Mouse (Mus musculus) intestine, embryonic 15.5 days (tissue): ENCODE results near the gene Lrfn3. TPM values are rescaled to one million over a fixed set of nuclear protein-coding genes. Genes with fewer than 3 reads are reported as not detected.
A peak's percentile ranks its signal among the peaks of the same experiment; 100 is the strongest.

Experiments used
- ATAC-seq: fragments of 200-750 bp; cut with Nextera tagmentation; 2 replicates; pipeline ENCODE4 v1.8.0; 2017; ENCODE audit warnings: moderate TSS enrichment, moderate library complexity
- H3K27ac ChIP-seq: fragments of 300-500 bp; sonication (generic); 2 replicates; pipeline ENCODE4 v1.5.1; 2015; ENCODE audit warnings: mild to moderate bottlenecking, inconsistent platforms
- H3K27me3 ChIP-seq: fragments of 300-500 bp; sonication (generic); replicated peaks from 2 replicates; pipeline ENCODE4 v1.6.1; 2015; ENCODE audit warnings: inconsistent platforms
- H3K36me3 ChIP-seq: fragments of 300-500 bp; sonication (generic); 2 replicates; pipeline ENCODE4 v1.6.1; 2015; ENCODE audit warnings: inconsistent platforms
- H3K4me1 ChIP-seq: fragments of 300-500 bp; sonication (generic); replicated peaks from 2 replicates; pipeline ENCODE4 v1.6.1; 2015; ENCODE audit warnings: inconsistent platforms
- H3K4me2 ChIP-seq: fragments of 300-500 bp; sonication (generic); replicated peaks from 2 replicates; pipeline ENCODE4 v1.6.1; 2015; ENCODE audit warnings: mild to moderate bottlenecking, inconsistent platforms
- H3K4me3 ChIP-seq: fragments of 300-500 bp; sonication (generic); replicated peaks from 2 replicates; pipeline ENCODE4 v1.5.1; 2015; ENCODE audit warnings: inconsistent platforms
- H3K9ac ChIP-seq: fragments of 300-500 bp; sonication (generic); 2 replicates; pipeline ENCODE4 v1.6.1; 2015; ENCODE audit warnings: inconsistent platforms
- H3K9me3 ChIP-seq: fragments of 300-500 bp; sonication (generic); 2 replicates; pipeline ENCODE4 v1.6.1; 2016; ENCODE audit warnings: inconsistent platforms
- WGBS: fragments of 180-500 bp; shearing (Covaris S2); methylation state at CpG from one replicate; pipeline ENCODE4 v1.1.7; 2015; 5-methylcytosine and 5-hydroxymethylcytosine counted together
- polyA plus RNA-seq: library from polyadenylated mRNA; unstranded; fragments of >200 nt; fragmentation: Nextera tagmentation; extraction: Ambion mirVana; gene quantifications from 2 replicates; pipeline ENCODE4 v1.2.1, GENCODE M21; 2015

The Lrfn3 gene
- polyA plus RNA-seq, 1 experiment from 2014 or later, result 3.9 TPM

DNA sequence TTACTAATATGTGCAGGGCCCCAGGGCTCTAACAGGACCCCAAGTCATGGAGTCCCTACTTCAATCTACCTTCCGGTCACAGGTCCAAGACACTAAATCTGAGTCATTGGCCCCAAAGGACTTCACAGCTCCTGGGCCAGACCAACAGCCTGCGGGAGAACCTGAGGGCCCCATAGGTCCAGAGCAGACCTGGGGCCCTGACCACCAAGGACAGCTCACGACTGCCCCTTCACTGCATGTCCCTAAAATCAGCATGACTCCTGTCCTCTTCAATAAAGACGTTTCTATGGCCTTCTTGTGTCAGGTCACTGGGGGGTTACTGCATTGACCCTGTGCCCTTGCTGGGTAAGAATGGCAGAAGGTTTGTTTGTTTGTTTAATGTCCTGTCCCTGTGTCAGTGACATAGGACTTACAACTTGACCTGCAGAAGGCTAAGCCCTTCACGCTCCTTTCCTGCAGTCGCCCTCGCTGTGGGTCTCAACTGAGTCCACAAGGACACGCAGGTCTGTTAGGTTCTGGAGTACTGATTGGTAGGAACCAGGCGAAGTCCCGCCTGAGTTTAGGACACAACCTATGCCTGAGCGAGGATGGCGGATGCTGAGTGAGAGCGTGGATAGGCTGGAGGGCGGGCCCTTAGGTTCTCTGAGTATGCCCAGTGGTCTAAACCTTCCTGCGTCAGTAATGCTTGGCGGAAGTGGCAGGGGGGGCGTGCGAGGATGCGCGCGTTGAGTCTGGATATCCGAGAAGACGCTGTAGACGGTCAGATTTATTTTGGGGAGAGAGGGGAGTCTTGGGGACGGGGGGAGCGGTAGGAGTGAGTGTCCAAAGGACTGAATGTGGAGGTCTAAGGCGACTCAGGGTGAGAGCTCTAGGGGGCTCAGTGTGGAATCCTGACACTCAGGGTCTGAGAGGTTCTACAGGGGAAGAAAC, 54.2 kb downstream of the Lrfn3 start, which contains the start of gene Alkbh6:
Gene Alkbh6 (plus strand): TSS at position 642 of the 930 bp plus-strand sequence.
- 5% methylated on average over 27 of the region's 27 CpGs for WGBS
- peak within 1 kb of the TSS; percentile 54 for H3K27ac ChIP-seq
- no peaks in the 10 kb centered on the region for H3K27me3 ChIP-seq
- H3K9ac ChIP-seq, result peak within 1 kb of the TSS; percentile 51
- peak; percentile 100 for ATAC-seq
- H3K4me3 ChIP-seq, result peak within 1 kb of the TSS; percentile 66
- no peaks in the 10 kb centered on the region for H3K9me3 ChIP-seq
- peaks cover 12% of the 10 kb centered on the region for H3K4me1 ChIP-seq
- peak within 1 kb of the TSS; percentile 84 for H3K4me2 ChIP-seq
- no peaks in the 10 kb centered on the region for H3K36me3 ChIP-seq

DNA sequence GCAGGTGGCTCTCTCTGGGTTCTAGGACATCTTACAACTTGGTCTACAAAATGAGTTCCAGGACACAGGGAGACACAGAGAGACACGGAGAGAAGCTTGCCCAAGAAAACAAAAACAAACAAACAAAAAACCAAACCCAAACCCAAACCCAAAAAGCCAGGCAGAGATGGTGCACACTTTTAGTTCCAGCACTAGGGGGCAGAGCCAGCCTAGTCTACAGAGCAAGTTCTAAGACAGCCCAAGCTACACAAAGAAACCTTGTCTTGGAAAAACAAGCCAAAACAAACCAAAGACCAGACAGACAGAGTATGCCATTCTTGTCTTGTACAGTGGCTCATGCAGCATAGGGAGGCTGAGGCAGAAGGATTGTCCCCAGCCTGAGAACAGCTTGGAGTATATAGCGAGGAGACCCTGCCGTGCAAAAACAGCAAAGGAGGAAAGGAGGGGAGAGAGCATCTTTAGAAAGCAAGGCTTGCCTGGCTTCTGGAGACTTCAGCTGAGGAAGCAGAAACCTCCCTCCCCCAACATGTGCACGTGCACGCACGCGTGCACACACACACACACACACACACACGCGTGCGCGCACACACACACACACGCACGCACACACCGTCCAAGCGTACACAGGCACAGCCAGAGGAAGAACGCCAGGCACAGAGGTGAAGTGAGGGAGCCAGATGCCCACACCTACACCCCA, 56.3 kb downstream of the Lrfn3 start:
- Histone ChIP-seq H3K4me3 (no peak overlapping the region), H3K4me1 (peaks cover 12% of the 10 kb centered on the region), H3K9ac (no peak overlapping the region), H3K9me3 (no peaks in the 10 kb centered on the region), H3K27me3 (no peaks in the 10 kb centered on the region), H3K36me3 (peaks cover 5% of the 10 kb centered on the region; the same call in 1 of the 2 replicates), H3K27ac (no peak overlapping the region), H3K4me2 (no peak overlapping the region)
- no peak for ATAC-seq
- 91% methylated on average over 16 of the region's 16 CpGs for WGBS

Other genes with a start within 250 kb of the Lrfn3 start
- gene Zfp382, start 240.8 kb downstream of the Lrfn3 start, polyA plus RNA-seq, result 6.7 and 8.3 TPM in 2 replicates
- 12.2 and 13.6 TPM in 2 replicates for gene Zfp146, start 193.0 kb downstream of the Lrfn3 start, polyA plus RNA-seq
- 30.7 and 34.3 TPM in 2 replicates for gene Cox7a1, start 178.6 kb downstream of the Lrfn3 start, polyA plus RNA-seq
- 83.7 and 101 TPM in 2 replicates for gene Capns1, start 164.0 kb downstream of the Lrfn3 start, polyA plus RNA-seq
- gene Polr2i, start 130.8 kb downstream of the Lrfn3 start, polyA plus RNA-seq, result 115 and 116 TPM in 2 replicates
- 136 and 148 TPM in 2 replicates for gene Tbcb, start 130.5 kb downstream of the Lrfn3 start, polyA plus RNA-seq
- gene Ovol3, start 127.0 kb downstream of the Lrfn3 start, polyA plus RNA-seq, result not detected in 2 replicates
- gene Thap8, start 82.7 kb downstream of the Lrfn3 start, polyA plus RNA-seq, result 0.34 and 0.56 TPM in 2 replicates
- 6.6 and 8.4 TPM in 2 replicates for gene Wdr62, start 82.4 kb downstream of the Lrfn3 start, polyA plus RNA-seq
- gene Clip3, start 71.0 kb downstream of the Lrfn3 start, polyA plus RNA-seq, result 22.6 and 23.4 TPM in 2 replicates
- 63.9 and 68.5 TPM in 2 replicates for gene Alkbh6, start 54.1 kb downstream of the Lrfn3 start, polyA plus RNA-seq
- 47.7 and 65.3 TPM in 2 replicates for gene Syne4, start 48.0 kb downstream of the Lrfn3 start, polyA plus RNA-seq
- gene E130208F15Rik, start 41.0 kb downstream of the Lrfn3 start, polyA plus RNA-seq, result 1.8 TPM in 1 of 2 replicates, not detected in the other
- 15.5 and 18.0 TPM in 2 replicates for gene Sdhaf1, start 38.9 kb downstream of the Lrfn3 start, polyA plus RNA-seq
- gene Tyrobp, start 51.0 kb upstream of the Lrfn3 start, polyA plus RNA-seq, result 49.8 and 63.7 TPM in 2 replicates
- 2.2 and 2.5 TPM in 2 replicates for gene Hcst, start 57.1 kb upstream of the Lrfn3 start, polyA plus RNA-seq
- gene Nfkbid, start 59.0 kb upstream of the Lrfn3 start, polyA plus RNA-seq, result 2.1 and 2.4 TPM in 2 replicates
- gene Aplp1, start 82.8 kb upstream of the Lrfn3 start, polyA plus RNA-seq, result 39.0 and 40.8 TPM in 2 replicates
- 2.0 and 3.0 TPM in 2 replicates for gene Kirrel2, start 94.9 kb upstream of the Lrfn3 start, polyA plus RNA-seq
- 1.3 and 3.3 TPM in 2 replicates for gene Nphs1, start 95.5 kb upstream of the Lrfn3 start, polyA plus RNA-seq
- gene Prodh2, start 130.8 kb upstream of the Lrfn3 start, polyA plus RNA-seq, result 5.0 and 5.2 TPM in 2 replicates
- gene Arhgap33, start 172.3 kb upstream of the Lrfn3 start, polyA plus RNA-seq, result 7.4 and 7.8 TPM in 2 replicates
- 37.8 and 41.5 TPM in 2 replicates for gene Hspb6, start 189.4 kb upstream of the Lrfn3 start, polyA plus RNA-seq
- 8.7 and 10.0 TPM in 2 replicates for gene Proser3, start 189.5 kb upstream of the Lrfn3 start, polyA plus RNA-seq
- 46.3 and 48.4 TPM in 2 replicates for gene Lin37, start 197.1 kb upstream of the Lrfn3 start, polyA plus RNA-seq
- gene U2af1l4, start 200.5 kb upstream of the Lrfn3 start, polyA plus RNA-seq, result 73.4 and 76.6 TPM in 2 replicates
- gene Gm49396, start 200.6 kb upstream of the Lrfn3 start, polyA plus RNA-seq, result 9.0 and 10.3 TPM in 2 replicates
- 148 and 151 TPM in 2 replicates for gene Psenen, start 200.9 kb upstream of the Lrfn3 start, polyA plus RNA-seq
- gene Igflr1, start 202.7 kb upstream of the Lrfn3 start, polyA plus RNA-seq, result 2.2 and 2.9 TPM in 2 replicates
- gene Kmt2b, start 226.0 kb upstream of the Lrfn3 start, polyA plus RNA-seq, result 6.5 and 7.2 TPM in 2 replicates
- gene Zbtb32, start 236.1 kb upstream of the Lrfn3 start, polyA plus RNA-seq, result 0.87 and 1.6 TPM in 2 replicates